Mouse (Mus musculus) adrenal gland, postnatal 36 days (tissue): Measurements from ENCODE around the gene Srcap. TPM values are rescaled to one million over a fixed set of nuclear protein-coding genes. Genes with fewer than 3 reads are reported as not detected.
"Not testable (repeated sequence)": the region's sequence is repeated elsewhere in the genome, so short reads cannot be mapped to it uniquely, and the experiment has no call there.

Experiments used
- DNase-seq, 2 experiments: peaks; one replicate each; pipeline ENCODE4 v3.0.0; 2021; ENCODE audit warnings: mixed read lengths in 1 of 2
- total RNA-seq, 2 experiments: library from RNA; stranded (reverse); gene quantifications; 2 replicates each; pipeline ENCODE4 v1.2.3; 2021

Gene Srcap
- total RNA-seq, 2 experiments from 2014 or later = 83.6 to 95.9 TPM

DNA sequence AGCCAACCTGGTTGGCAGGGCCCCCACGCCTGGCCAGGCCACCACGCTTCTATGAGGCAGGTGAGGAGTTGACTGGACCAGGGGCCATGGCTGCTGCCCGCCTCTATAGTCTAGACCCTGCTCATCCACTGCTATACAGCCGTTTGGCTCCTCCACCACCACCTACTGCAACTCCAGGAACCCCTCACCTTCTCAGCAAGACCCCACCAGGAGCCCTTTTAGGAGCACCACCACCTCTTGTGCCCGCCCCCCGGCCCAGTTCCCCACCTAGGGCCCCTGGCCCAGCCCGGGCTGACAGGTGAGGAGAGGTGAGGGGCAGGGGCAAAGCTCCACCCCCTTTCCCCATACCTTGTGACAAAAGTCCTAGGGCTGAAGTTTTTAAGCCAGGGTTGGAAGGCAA is 21.8 kb upstream of the Srcap start:
- DNase-seq = no peak

DNA sequence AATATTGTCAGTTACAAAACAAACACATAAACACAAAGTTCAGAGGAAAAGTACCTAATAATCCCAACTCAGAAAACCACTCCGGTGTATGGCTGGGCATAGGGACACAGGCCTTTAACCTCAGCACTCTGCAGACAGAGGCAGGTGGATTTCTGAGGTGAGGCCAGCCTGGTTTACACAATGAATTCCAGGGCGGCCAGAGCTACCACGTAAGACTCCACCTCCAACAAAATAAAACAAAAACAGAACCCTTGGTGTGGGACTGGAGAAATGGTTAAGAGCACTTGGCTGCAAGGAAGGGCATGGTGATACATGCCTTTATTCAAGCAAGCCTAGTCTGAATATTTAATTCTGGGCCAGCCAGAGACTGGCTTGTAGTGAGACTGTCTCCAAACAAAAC is 19.9 kb upstream of the Srcap start:
- no peak for DNase-seq

DNA sequence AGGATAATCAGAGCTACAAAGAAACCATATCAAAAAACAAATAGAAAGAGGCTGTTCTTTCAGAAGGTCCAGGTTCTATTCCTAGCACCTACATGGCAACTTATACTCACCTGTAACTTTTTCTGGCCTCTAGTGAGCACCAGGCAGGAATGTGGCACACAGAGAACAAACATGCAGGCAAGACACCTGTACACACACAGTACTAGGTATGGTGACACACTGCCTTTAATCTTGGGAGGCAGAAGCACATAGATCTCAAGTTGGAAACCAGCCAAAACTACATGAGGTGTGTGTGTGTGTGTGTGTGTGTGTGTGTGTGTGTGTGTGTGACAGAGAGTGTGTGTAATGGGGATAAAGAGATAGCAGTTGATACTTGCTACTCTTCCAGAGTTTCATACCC is 17.1 kb upstream of the Srcap start:
- DNase-seq = no peak

DNA sequence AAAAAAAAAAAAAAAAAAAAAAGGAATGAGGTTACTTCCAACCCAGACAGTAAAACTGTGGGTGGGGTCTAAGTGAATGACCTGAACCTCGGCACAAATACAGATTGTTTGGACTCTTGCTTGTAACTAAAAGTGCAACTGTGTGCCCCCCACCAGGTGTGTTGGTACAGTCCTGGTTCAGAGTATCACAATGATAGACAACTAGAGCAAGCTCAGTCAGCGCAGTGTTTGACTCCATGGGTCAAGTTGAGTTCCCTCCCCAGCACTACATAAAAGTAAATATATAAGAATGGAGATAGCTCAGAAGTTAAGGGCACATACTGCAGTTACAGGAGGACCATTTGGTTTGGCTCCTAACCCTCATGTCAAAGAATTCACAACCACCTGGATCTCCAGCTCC is 14.4 kb upstream of the Srcap start:
- DNase-seq = no peak

DNA sequence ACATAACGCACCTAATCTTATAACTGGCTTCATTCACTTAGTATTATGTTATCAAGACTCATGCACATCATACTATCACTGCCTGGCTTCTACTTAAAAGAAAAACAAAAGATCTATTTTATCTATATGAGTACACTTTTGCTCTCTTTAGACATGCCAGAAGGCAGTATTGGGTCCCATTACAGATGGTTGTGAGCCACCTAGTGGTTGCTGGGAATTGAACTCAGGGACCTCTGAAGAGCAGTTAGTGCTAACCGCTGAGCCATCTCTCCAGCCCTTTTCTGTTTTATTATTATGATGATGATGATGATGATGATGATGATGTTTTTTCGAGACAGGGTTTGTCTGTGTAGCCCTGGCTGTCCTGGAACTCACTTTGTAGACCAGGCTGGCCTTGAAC is 13.4 kb upstream of the Srcap start:
- peak; percentile 35 to 55 for DNase-seq

- no peak for DNase-seq
These were observed 3.5 kb upstream of the Srcap start for GRCm38 (mm10) chr7:127508291-127508690.

DNA sequence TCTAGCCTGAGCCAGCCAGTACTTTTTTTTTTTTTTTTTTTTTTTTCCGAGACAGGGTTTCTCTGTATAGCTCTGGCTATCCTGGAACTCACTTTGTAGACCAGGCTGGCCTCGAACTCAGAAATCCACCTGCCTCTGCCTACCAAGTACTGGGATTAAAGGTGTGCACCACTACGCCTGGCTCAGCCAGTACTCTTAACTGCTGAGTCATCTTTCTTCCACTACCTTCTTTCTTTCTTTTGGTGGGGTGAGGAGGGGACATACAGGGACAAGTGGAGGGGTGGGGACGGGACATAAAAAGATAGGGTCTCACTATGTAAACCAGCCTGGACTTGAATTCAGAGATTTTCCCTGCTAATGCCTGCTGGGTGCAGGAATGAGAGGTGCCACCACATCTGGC is 2.0 kb upstream of the Srcap start:
- DNase-seq = not testable (repeated sequence)

DNA sequence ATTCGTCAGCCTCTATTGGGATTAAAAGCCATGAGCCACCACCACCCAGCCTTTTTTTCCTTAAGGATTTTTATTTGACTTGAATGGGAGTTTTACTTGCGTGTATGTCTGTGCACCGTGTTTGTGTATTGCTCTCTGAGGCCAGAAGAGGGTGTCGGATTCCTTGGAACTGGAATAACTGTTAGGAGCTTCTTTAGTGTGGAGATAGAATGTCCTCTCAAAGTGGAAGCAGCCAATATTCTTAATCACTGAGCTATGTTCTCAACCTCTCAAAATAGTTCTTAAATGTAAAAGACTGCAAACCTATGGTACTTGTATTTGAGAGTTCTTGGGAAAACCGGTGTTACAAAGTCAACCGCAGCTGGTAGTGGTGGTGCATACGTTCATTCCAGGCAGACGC is 542 bp upstream of the Srcap start:
- DNase-seq = peak in 1 of 2 experiments; percentile 16

GRCm38 (mm10) chr7:127512231-127513015 is 640 bp downstream of the Srcap start:
- DNase-seq = peak; percentile 92 to 95

GRCm38 (mm10) chr7:127513016-127513390 is 1.2 kb downstream of the Srcap start:
- peak; percentile 10 to 38 for DNase-seq

DNA sequence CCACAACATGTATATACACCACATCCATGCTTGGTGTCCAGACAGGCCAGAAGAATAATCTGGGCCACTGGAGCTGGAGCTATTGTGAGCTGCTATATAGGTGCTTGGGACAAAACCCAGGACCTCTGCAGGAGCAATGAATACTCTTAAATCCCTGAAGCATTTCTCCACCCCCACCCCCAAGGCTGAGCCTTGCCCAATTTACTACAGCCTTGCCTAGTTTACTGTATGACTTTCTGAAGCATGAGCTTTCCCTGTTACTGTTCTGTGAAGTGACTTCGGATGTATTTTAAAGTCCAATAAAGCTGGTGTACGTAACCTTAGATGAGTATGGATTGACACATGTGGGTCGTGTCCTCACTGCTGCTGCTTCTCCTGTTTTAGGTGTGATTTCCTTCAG is 2.0 kb downstream of the Srcap start:
- peak; percentile 18 to 29 for DNase-seq

GRCm38 (mm10) chr7:127515846-127516245 is 4.1 kb downstream of the Srcap start:
- no peak for DNase-seq

DNA sequence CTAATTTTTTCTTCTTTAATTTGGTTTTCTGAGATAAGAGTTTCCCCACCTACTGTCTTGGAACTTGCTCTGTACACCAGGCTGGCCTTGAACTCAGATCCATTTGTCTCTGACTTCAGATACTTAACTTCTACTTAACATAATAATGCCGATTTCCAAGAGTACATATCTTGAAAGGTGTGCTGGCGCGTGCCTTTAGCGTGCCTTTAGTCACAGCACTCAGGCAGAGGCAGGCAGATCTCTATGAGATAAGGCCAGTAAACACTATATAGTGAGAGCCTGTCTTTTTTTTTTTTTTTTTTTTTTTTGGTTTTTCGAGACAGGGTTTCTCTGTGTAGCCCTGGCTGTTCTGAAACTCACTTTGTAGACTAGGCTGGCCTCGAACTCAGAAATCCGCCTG is 4.6 kb downstream of the Srcap start:
- no peak for DNase-seq

DNA sequence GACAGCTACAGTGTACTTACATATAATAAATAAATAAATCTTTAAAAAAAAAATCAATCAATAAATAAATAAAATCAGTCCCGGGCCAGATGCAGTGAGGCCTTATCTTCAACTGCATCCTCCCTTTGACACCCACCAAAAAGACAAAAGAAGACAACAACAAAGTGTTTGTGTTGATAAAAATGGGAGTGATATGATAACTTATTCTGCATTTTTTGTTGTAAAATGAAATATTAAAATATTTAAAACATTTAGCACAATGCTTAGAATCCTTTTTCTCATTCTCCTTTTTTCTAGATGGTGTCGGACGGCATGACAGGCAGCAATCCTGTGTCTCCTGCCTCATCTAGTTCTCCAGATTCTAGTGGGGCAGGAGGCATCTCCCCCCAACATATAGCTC is 7.5 kb downstream of the Srcap start, which contains the start of gene Gm42715:
Gene Gm42715 (plus strand): TSS at position 301 of the 400 bp plus-strand sequence.
- DNase-seq = no peak

GRCm38 (mm10) chr7:127541671-127542070 is 29.9 kb downstream of the Srcap start:
- DNase-seq = no peak

DNA sequence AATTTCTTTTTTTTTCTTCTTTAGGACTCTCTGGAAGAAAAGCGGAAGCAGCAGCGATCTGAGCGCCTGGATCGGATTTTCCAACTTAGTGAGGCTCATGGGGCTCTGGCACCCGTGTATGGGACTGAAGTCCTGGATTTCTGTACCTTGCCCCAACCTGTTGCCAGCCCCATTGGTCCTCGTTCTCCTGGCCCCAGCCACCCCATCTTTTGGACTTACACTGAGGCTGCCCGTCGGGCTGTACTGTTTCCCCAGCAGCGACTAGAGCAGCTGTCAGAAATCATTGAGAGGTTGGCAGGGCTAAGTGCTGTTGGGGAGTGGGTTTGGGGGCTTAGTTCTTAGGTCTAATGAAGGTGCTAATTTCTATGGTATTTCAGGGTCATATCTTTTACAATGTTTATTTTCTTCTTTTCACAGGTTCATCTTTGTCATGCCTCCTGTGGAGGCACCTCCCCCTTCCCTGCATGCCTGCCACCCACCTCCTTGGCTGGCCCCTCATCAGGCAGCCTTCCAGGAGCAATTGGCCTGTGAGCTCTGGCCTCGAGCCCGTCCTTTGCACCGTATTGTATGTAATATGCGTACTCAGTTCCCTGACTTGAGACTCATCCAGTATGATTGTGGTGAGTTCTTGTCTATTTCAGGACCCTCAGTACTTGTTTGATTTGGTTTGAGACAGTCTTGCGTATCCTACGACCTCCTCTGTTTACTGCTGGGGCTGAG is 37.5 kb downstream of the Srcap start:
- peak in 1 of 2 experiments; percentile 51 for DNase-seq

- DNase-seq = no peak
These were observed 39.8 kb downstream of the Srcap start for GRCm38 (mm10) chr7:127551558-127551957.

DNA sequence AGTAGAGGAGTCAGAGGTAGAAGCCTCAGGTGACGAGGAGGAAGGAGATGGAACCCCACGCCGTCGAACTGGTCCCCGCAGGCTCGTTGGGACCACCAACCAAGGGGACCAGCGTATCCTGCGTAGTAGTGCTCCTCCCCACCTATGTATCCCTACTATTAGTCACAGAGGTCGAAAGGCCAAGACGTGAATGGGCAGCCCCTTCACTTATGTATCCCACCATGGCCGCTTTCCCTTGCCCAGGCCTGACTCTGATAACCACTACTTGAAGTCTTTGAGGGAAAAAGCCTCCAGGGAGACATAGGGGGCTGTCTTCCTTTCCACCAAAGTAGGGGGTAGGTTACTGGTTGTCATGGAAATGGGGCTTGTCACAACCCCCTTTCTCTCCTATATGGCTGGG is 48.8 kb downstream of the Srcap start:
- DNase-seq = no peak

- no peak for DNase-seq
These were observed 49.6 kb downstream of the Srcap start, which contains the start of gene Tmem265 for GRCm38 (mm10) chr7:127561340-127561858. Gene Tmem265, plus strand, starts transcription at chr7:127561390.

GRCm38 (mm10) chr7:127564381-127565150 is 52.8 kb downstream of the Srcap start:
- peak; percentile 43 to 60 for DNase-seq

GRCm38 (mm10) chr7:127572895-127573471 is 61.2 kb downstream of the Srcap start, which contains the start of gene Phkg2:
Gene Phkg2, plus strand, starts transcription at chr7:127573340.
- peak; percentile 93 to 94 for DNase-seq

GRCm38 (mm10) chr7:127573503-127574008 is 61.8 kb downstream of the Srcap start:
- no peak for DNase-seq
